Mouse (Mus musculus) gastrocnemius, adult 18-20 months (tissue): ENCODE measurements around the gene Sf3a1. TPM values are rescaled to one million over a fixed set of nuclear protein-coding genes. Genes with fewer than 3 reads are reported as not detected.
A peak's percentile ranks its signal among the peaks of the same experiment; 100 is the strongest.

Source experiments
- DNase-seq: peaks from one replicate; pipeline ENCODE4 v3.0.0; 2021; ENCODE audit warnings: low spot score
- total RNA-seq, 2 experiments: library from RNA; stranded (reverse); gene quantifications; 2 replicates each; pipeline ENCODE4 v1.2.3; 2021

The Sf3a1 gene
- total RNA-seq, 2 experiments from 2014 or later = 15.0 to 18.6 TPM

- DNase-seq = no peak
Observed at GRCm38 (mm10) chr11:4214572-4214971, 54.4 kb downstream of the Sf3a1 start.

DNA sequence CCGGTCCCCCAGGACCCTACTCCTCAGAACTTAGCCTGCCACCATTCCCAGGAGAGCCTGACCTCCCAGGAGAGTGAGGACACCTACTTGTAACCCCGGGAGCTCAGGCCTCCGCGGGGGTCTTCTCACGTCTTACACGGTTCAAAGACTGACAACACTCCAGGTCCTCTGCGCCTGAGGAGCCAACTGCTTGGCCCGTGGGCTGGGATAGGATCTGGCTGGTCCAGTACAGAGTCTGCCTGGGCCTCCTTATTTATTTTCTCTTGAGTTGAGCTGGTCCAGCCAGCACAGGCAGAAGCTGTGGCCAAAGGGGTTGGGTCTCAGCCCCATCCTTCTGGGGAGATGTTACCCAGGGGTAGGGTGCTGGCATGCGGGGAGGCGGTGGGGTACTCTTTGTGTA lies 54.9 kb downstream of the Sf3a1 start:
- DNase-seq = no peak

DNA sequence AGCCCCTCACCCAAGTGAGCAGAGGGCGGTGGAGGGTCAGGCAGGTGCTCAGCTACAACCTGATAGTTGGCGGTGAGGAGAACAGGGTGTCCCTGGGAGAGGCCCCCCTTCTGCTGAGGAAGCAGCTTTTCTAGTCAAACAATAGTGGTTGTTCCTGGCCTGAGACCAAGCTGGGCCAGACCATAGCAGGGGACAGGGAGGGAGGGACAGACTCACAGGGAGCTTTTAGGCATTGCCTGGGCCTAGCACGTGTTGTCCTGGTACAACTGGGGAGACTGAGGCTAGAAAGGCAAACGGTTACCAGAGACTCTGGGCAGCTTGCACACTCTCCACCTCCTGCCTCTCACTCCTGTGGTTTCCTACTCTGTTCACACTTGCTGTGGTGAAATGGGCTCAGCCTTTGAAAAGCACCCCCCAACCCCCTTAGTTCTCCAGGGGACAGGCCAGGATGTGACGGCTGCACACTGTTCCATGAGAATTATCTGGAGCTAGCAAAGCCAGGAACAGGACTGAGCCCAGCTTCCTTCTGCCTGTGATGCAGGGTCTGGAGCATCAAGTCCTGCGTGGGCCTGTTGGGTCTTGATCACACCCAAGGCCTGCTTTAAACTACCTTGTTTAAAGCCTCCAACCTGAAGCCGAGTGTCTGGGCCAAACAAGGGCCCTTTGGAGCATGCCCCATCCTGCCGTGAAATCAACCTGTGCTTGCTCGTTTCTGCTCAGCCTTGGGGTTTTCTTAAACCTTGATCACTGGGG lies 56.3 kb downstream of the Sf3a1 start:
- DNase-seq = peak; percentile 48

DNA sequence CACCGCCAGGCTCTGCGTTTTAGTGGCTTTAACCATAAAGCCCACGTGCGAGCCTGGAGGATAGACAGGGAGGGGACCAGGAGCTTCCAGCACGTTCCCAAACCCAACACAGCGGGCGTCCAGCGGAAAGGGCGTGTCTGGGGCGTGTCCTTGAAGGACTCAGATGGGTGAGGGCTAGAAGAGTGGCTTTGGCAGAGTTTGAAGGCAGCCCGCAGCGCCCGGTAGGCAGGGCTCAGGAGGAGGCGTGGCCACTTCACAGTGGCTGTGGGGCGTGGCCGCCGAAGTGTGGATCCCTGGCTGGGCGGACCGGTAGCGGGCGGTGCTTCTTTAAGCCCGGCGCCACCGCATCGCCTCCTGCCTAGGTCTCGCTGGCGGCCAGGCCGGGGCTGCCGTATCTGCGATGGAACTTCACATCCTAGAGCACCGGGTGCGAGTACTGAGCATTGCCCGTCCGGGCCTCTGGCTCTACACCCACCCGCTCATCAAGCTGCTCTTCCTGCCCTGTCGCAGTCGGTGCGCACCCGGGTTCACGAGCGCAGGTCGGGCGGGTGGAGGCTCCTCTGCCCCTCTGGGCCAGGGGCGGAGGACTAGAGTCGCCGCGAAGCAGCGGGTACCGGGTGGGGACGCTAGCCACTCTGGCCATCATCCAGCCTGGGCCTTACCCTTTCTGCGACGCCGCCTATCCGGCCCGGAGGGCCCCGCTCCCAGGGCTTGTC lies 57.9 kb downstream of the Sf3a1 start, which contains the start of gene Castor1:
Gene Castor1 (plus strand): TSS at position 312 of the 716 bp plus-strand sequence.
- DNase-seq = peak; percentile 90

GRCm38 (mm10) chr11:4218637-4219036 lies 58.5 kb downstream of the Sf3a1 start:
- no peak for DNase-seq

- DNase-seq = peak; percentile 83
Observed at GRCm38 (mm10) chr11:4219317-4219751, 59.2 kb downstream of the Sf3a1 start.

- no peak for DNase-seq
Observed at GRCm38 (mm10) chr11:4219908-4220307, 59.8 kb downstream of the Sf3a1 start.

GRCm38 (mm10) chr11:4220443-4221400 lies 60.6 kb downstream of the Sf3a1 start:
- peak; percentile 82 for DNase-seq

- no peak for DNase-seq
Observed at GRCm38 (mm10) chr11:4222046-4222950, 62.1 kb downstream of the Sf3a1 start.

DNA sequence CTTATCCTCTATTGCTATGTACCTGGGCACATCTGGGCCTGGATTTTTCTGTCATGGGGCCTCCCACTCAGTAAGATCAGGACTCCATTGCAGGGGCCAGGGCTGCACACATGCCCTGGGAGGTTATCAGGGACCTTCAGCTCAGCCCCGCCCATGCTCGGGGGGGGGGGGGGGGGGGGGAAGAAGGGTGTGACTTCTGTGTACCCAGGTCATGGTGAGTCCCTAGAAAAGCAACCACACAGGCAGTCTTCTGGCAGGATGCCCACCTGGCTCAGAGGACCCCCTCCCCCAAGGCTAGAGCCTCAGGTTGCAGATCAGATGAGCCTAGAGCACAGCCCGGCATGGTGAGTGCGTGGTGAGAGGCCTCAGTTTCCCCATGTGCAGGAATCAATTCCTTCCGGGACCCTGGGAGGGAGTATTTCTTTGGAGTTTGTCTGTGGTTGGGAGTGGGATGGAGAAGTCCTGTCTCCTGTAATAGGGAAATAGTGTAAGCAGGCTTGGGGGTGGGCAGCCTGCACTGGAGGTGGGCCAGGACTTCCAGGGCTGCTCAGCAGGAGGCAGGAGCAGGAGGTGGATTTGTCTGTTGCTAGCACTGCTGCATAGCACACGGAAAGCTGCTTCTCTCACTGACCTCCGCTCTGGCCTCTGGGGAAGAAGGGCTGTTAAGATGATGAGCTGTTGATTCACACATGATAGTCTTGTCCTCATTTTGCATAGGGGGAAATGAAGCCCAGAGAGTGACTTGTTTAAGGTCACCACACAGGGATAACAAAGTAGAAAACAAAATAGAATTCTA lies 63.4 kb downstream of the Sf3a1 start:
- no peak for DNase-seq

- no peak for DNase-seq
Observed at GRCm38 (mm10) chr11:4224223-4224622, 64.1 kb downstream of the Sf3a1 start.

DNA sequence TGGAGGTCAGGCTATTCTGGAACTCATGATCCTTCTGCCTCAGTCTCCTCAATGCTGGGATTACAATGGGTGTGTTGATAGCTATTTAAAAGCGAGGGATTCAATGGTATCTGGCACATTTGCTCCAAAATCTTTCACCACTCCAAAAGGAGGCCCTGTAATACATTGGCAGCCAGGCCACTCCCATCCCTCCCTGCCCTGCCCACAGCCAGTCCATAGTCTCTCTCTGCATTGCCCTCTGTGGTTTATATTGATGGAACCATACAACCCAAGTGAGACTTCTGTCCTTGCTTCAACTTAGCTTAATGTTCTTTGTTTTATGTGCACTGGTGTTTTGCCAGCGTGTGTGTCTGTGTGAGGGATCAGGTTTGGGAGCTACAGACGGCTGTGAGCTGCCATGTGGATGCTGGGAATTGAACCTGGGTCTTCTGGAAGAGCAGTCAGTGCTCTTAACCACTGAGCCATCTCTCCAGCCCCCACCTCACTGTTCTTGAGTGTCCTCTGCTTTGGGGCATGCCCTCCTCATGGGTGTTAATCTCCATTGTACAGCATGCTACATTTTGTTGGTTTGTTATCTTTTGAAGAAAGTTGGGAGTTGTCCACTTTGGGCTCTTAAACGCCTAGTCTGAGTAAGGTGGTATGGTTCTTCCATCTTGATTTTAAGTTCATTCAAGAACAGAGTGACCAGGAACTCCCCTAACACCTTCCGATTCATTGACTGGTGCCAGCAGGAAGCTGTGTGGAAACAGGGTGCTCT lies 66.6 kb downstream of the Sf3a1 start:
- DNase-seq = no peak

GRCm38 (mm10) chr11:4228463-4228862 lies 68.3 kb downstream of the Sf3a1 start:
- DNase-seq = peak; percentile 75

GRCm38 (mm10) chr11:4229841-4230240 lies 69.7 kb downstream of the Sf3a1 start:
- DNase-seq = no peak

GRCm38 (mm10) chr11:4231435-4231834 lies 71.3 kb downstream of the Sf3a1 start:
- no peak for DNase-seq
